Mouse (Mus musculus): Measurements from ENCODE around the gene Lrrfip2. TPM values are rescaled to one million over a fixed set of nuclear protein-coding genes. Genes with fewer than 3 reads are reported as not detected.
A peak's percentile ranks its signal among the peaks of the same experiment; 100 is the strongest.

The Lrrfip2 gene
- polyA plus RNA-seq, 1 experiment from 2014 or later: 39.6 TPM

GRCm38 (mm10) chr9:111204601-111205375, 87.4 kb downstream of the Lrrfip2 start:
- ATAC-seq (replicated peaks; ENCODE audit: low FRiP score, low read depth) (no peak), DNase-seq (ENCODE audit: low spot score) (peak; percentile 78)
- Histone ChIP-seq H3K27ac (peak overlapping the region; percentile 51), H3K9ac (ENCODE audit: low read depth, low read length) (no peak overlapping the region), H3K36me3 (ENCODE audit: insufficient read depth, low read length) (0 out of 2 replicates have a peak, but pooled peaks cover 4% of the 10 kb centered on the region), H3K9me3 (replicated peaks; ENCODE audit: low read length) (no peaks in the 10 kb centered on the region), H3K4me2 (ENCODE audit: low read length) (no peak overlapping the region), H3K4me3 (replicated peaks; ENCODE audit: low read depth, low read length) (no peak overlapping the region), H3K27me3 (ENCODE audit: insufficient read depth, low read length) (no peaks in the 10 kb centered on the region), H3K4me1 (replicated peaks; ENCODE audit: insufficient read depth, low read length) (no peaks in the 10 kb centered on the region)
- no peak for TF ChIP-seq CTCF (IDR thresholded peaks at IDR 0.05; ENCODE audit: low read depth)
- 39% methylated on average over 9 of the region's 9 CpGs for WGBS

GRCm38 (mm10) chr9:111207683-111208082, 90.3 kb downstream of the Lrrfip2 start:
- Histone ChIP-seq H3K9ac (ENCODE audit: low read depth, low read length) (no peak overlapping the region), H3K9me3 (replicated peaks; ENCODE audit: low read length) (no peaks in the 10 kb centered on the region), H3K36me3 (ENCODE audit: insufficient read depth, low read length) (0 out of 2 replicates have a peak, but pooled peaks cover 4% of the 10 kb centered on the region), H3K27me3 (ENCODE audit: insufficient read depth, low read length) (no peaks in the 10 kb centered on the region), H3K27ac (no peak overlapping the region), H3K4me3 (replicated peaks; ENCODE audit: low read depth, low read length) (no peak overlapping the region), H3K4me1 (replicated peaks; ENCODE audit: insufficient read depth, low read length) (no peaks in the 10 kb centered on the region), H3K4me2 (ENCODE audit: low read length) (no peak overlapping the region)
- no peak for TF ChIP-seq CTCF (IDR thresholded peaks at IDR 0.05; ENCODE audit: low read depth)
- WGBS: 56% methylated on average over 3 of the region's 3 CpGs
- ATAC-seq (replicated peaks; ENCODE audit: low FRiP score, low read depth): no peak
- DNase-seq (ENCODE audit: low spot score): no peak

GRCm38 (mm10) chr9:111208185-111208584, 90.8 kb downstream of the Lrrfip2 start:
- ATAC-seq (replicated peaks; ENCODE audit: low FRiP score, low read depth): no peak
- no peak overlapping the region for H3K4me2 ChIP-seq (ENCODE audit: low read length)
- no peaks in the 10 kb centered on the region for H3K9me3 ChIP-seq (replicated peaks; ENCODE audit: low read length)

GRCm38 (mm10) chr9:111209158-111209699, 91.8 kb downstream of the Lrrfip2 start:
- Histone ChIP-seq H3K27me3 (ENCODE audit: insufficient read depth, low read length) (no peaks in the 10 kb centered on the region), H3K4me2 (ENCODE audit: low read length) (no peak overlapping the region), H3K36me3 (ENCODE audit: insufficient read depth, low read length) (0 out of 2 replicates have a peak, but pooled peaks cover 4% of the 10 kb centered on the region), H3K4me3 (replicated peaks; ENCODE audit: low read depth, low read length) (no peak overlapping the region), H3K4me1 (replicated peaks; ENCODE audit: insufficient read depth, low read length) (peaks cover 4% of the 10 kb centered on the region; the same call in 1 of the 2 replicates), H3K9ac (ENCODE audit: low read depth, low read length) (no peak overlapping the region), H3K9me3 (replicated peaks; ENCODE audit: low read length) (no peaks in the 10 kb centered on the region), H3K27ac (no peak overlapping the region)
- no peak for ATAC-seq (replicated peaks; ENCODE audit: low FRiP score, low read depth)
- no peak for TF ChIP-seq CTCF (IDR thresholded peaks at IDR 0.05; ENCODE audit: low read depth)
- DNase-seq (ENCODE audit: low spot score): no peak
- WGBS: 88% methylated on average over 7 of the region's 7 CpGs

More at GRCm38 (mm10) chr9:111208185-111208584, 90.8 kb downstream of the Lrrfip2 start:
- no peaks in the 10 kb centered on the region for H3K4me1 ChIP-seq (replicated peaks; ENCODE audit: insufficient read depth, low read length)
- no peak overlapping the region for H3K9ac ChIP-seq (ENCODE audit: low read depth, low read length)
- no peak for TF ChIP-seq CTCF (IDR thresholded peaks at IDR 0.05; ENCODE audit: low read depth)
- no peak overlapping the region for H3K27ac ChIP-seq
- 98% methylated on average over 3 of the region's 3 CpGs for WGBS
- DNase-seq (ENCODE audit: low spot score): no peak
- H3K4me3 ChIP-seq (replicated peaks; ENCODE audit: low read depth, low read length): no peak overlapping the region
- 0 out of 2 replicates have a peak, but pooled peaks cover 4% of the 10 kb centered on the region for H3K36me3 ChIP-seq (ENCODE audit: insufficient read depth, low read length)
- H3K27me3 ChIP-seq (ENCODE audit: insufficient read depth, low read length): no peaks in the 10 kb centered on the region

- Histone ChIP-seq H3K9ac (ENCODE audit: low read depth, low read length) (no peak overlapping the region), H3K27ac (no peak overlapping the region), H3K4me3 (replicated peaks; ENCODE audit: low read depth, low read length) (no peak overlapping the region), H3K4me2 (ENCODE audit: low read length) (no peak overlapping the region), H3K36me3 (ENCODE audit: insufficient read depth, low read length) (0 out of 2 replicates have a peak, but pooled peaks cover 4% of the 10 kb centered on the region), H3K9me3 (replicated peaks; ENCODE audit: low read length) (no peaks in the 10 kb centered on the region), H3K27me3 (ENCODE audit: insufficient read depth, low read length) (no peaks in the 10 kb centered on the region), H3K4me1 (replicated peaks; ENCODE audit: insufficient read depth, low read length) (peaks cover 4% of the 10 kb centered on the region; the same call in 1 of the 2 replicates)
- ATAC-seq (replicated peaks; ENCODE audit: low FRiP score, low read depth): no peak
- TF ChIP-seq CTCF (IDR thresholded peaks at IDR 0.05; ENCODE audit: low read depth): no peak
- WGBS: 85% methylated on average over 4 of the region's 4 CpGs
- no peak for DNase-seq (ENCODE audit: low spot score)
These were observed 93.0 kb downstream of the Lrrfip2 start for GRCm38 (mm10) chr9:111210412-111210811.

- Histone ChIP-seq H3K36me3 (ENCODE audit: insufficient read depth, low read length) (0 out of 2 replicates have a peak, but pooled peaks cover 4% of the 10 kb centered on the region), H3K27me3 (ENCODE audit: insufficient read depth, low read length) (no peaks in the 10 kb centered on the region), H3K4me1 (replicated peaks; ENCODE audit: insufficient read depth, low read length) (peaks cover 4% of the 10 kb centered on the region; the same call in 1 of the 2 replicates), H3K9me3 (replicated peaks; ENCODE audit: low read length) (no peaks in the 10 kb centered on the region), H3K27ac (no peak overlapping the region), H3K4me2 (ENCODE audit: low read length) (no peak overlapping the region), H3K4me3 (replicated peaks; ENCODE audit: low read depth, low read length) (no peak overlapping the region), H3K9ac (ENCODE audit: low read depth, low read length) (no peak overlapping the region)
- ATAC-seq (replicated peaks; ENCODE audit: low FRiP score, low read depth) (no peak), DNase-seq (ENCODE audit: low spot score) (no peak)
- TF ChIP-seq CTCF (IDR thresholded peaks at IDR 0.05; ENCODE audit: low read depth): no peak
- 78% methylated on average over 10 of the region's 10 CpGs for WGBS
These were observed 94.0 kb downstream of the Lrrfip2 start for GRCm38 (mm10) chr9:111211122-111212041.
